Mouse (Mus musculus) cerebellum, adult 11 months (tissue): ENCODE measurements around the gene Zbtb17.

Source experiments
- DNase-seq: peaks from one replicate; pipeline ENCODE4 v3.0.0; 2022

The Zbtb17 gene

DNA sequence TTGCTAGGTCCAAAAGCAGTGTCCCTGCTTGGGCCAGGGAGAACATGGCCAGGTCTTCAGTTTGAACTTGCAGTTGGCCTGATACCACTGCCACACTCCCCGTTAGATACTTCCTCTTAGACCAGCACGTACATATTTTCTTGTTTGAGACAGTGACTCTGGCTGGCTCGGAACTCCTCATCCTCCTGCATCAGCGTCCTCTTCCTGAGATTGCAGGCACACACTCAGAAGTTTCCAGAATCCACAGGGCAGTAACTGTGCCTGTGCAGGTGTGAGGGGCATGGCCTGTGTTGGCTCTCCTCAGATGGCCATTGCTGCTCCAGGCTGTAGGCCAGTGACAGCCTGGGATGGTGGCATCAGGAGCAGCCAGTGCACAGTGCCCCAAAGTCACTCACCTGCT, 16.0 kb downstream of the Zbtb17 start:
- DNase-seq: no peak

DNA sequence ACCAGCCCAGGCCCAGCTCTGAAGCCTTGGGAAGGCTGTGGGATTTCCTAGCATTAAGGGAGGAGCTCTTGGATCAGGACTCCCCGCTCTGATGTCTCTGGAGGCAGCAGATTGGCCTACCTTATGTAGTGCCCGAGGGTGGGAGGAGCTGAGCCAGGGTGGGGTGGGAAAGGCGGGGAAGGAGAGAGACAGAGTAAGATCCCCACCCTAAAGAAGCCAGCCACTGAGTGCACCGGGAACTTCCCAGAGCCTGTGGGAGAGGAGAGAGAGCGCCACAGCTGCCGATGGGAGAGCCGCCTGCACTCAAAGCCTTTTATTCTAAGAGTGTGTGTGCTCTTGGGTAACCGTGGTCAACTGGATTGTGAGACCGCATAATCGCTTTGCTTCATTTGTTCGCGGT, 16.6 kb downstream of the Zbtb17 start:
- DNase-seq: no peak

DNA sequence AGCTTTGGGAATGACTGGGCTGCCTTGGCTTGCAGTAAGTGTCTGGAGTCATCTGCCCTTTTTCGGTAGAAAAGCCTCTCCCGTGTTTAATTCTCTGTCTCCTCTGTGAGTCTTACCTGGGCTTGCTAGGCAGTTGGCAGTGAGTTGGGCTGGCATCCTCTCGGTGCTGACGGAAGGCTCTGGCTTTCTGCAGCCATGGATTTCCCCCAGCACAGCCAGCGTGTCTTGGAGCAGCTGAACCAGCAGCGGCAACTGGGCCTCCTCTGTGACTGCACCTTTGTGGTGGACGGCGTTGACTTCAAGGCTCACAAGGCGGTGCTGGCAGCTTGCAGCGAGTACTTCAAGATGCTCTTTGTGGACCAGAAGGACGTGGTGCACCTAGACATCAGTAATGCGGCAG, 17.1 kb downstream of the Zbtb17 start:
- no peak for DNase-seq

DNA sequence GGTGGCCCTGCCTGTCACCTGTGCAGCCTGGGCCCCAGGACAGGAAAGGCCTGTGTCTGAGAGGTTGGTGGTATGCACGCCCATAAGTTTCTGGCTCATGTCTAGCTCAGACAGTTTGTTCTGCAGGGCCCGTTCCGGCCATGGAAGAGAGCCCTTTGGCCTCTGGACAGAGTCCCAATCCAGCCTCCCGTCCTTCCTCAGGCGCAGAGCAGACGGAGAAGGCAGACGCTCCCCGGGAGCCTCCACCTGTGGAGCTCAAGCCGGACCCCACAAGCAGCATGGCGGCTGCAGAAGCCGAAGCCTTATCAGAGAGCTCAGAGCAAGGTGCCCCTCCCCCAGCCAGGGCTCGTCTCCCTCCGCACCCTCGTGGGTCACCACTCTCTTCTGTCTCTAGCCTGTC, 19.0 kb downstream of the Zbtb17 start:
- DNase-seq: no peak

GRCm38 (mm10) chr4:141464722-141465121, 20.3 kb downstream of the Zbtb17 start:
- DNase-seq: no peak

DNA sequence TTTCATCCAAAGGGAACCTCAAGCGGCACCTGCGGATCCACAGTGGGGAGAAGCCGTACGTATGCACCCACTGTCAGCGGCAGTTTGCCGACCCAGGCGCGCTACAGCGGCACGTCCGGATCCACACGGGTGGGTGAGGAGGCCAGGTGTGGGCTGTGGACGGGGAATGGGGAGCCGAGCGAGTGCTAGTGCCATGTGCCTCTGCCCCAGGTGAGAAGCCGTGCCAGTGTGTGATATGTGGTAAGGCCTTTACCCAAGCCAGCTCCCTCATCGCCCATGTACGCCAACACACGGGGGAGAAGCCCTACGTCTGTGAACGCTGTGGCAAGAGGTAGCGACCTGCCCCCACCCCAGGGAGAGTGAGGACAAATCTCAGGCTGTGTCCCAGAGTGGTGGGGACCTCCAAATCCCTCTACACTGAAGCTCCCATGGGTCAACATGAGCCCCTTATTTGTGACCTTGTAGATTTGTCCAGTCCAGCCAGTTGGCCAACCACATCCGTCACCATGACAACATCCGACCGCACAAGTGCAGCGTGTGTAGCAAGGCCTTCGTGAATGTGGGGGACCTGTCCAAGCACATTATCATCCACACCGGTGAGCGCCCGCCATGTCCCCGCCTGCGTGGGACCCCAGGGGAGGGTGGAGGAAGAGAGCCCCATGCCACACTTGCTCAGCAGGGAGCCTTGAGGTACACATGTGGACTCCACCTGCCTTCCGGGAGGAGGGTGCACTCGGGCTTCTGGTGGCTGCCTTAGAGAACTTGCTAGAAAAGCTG, 21.2 kb downstream of the Zbtb17 start:
- no peak for DNase-seq

- DNase-seq: no peak
These were observed 21.9 kb downstream of the Zbtb17 start for GRCm38 (mm10) chr4:141466289-141466795.

DNA sequence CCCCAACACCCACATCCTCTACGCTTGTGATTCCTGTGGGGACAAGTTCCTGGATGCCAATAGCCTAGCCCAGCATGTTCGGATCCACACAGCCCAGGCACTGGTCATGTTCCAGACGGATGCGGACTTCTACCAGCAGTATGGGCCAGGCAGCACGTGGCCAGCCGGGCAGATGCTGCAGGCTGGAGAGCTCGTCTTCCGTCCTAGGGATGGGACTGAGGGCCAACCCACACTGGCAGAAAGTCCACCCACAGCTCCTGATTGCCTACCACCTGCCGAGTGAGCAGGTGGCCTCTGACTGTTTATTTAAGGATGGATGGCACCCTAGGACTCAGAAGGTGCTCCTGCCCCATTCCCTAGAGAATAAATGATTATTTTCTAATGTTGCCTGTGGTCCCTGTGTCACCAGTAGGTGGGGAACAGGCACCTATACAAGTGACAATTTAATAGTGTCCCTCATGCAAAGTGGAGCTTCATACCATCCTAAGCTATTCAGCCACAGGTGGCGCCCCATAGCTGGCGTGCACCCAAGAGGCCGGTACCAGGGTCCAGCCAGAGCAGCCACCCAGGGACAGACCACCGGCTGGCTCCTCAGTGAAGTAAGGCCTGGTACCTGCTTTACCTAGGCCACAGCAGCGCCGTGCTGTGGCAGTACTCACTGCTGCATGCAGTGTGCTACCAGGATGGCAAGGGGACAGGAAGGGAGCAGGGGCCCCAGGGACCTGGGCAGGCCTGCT, 22.6 kb downstream of the Zbtb17 start:
- DNase-seq: no peak

DNA sequence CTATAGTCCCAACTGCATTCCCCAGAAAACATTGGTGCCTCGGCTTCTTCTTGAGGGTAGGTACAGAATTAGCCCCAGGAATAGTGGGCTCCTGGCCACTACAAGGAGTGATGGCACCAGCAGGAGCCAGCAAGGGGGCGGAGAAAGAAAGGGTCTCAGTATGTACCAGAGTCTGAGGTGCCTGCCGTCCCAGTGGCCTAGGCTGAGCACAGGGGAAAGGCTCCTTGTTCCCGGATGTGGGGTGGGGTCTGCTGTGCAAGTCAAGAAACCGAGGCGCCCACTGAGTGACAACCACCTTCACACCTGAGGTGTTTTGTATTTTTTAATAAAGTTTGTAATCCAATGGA, 23.1 kb downstream of the Zbtb17 start:
- no peak for DNase-seq

DNA sequence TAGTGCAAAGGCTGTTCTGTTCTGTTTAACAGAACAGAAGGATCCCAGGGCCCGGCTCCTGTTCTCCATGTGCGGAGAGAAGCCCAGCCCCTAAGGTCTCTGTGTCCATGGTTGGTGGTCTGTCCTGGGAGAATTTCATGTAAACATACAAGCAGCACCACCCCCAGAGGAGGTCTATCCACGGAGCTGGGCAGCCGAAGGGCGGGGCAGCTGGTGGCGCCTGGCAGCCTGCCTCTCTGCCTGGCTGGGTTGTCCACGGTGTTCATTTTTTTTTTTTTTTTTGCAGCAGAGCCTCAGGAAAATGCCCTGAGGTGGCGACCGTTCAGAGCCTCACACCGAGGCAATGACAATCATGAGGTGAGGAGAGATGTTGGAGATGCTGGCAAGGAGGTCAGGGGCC, 24.1 kb downstream of the Zbtb17 start:
- DNase-seq: peak; percentile 65

- DNase-seq: no peak
These were observed 24.9 kb downstream of the Zbtb17 start for GRCm38 (mm10) chr4:141469343-141469742.

DNA sequence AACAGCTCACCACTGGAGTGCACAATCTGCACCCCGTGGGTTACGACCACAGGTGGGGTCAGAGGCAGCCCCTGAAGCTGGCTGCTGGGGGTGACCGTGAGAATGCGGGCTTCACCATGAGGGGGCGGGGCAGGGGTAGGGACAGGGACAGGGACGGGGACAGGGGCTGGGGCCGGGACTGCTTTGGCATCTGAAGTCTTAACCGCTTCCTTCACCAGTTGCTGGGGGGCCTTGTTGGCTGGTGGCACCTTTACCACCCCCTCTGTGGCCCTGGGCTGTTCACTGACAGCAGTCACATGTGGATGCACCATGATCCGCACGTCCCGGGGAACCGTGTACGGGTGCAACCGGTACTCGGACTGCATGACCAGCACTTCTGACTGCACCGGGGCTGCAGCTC, 27.0 kb downstream of the Zbtb17 start:
- no peak for DNase-seq

DNA sequence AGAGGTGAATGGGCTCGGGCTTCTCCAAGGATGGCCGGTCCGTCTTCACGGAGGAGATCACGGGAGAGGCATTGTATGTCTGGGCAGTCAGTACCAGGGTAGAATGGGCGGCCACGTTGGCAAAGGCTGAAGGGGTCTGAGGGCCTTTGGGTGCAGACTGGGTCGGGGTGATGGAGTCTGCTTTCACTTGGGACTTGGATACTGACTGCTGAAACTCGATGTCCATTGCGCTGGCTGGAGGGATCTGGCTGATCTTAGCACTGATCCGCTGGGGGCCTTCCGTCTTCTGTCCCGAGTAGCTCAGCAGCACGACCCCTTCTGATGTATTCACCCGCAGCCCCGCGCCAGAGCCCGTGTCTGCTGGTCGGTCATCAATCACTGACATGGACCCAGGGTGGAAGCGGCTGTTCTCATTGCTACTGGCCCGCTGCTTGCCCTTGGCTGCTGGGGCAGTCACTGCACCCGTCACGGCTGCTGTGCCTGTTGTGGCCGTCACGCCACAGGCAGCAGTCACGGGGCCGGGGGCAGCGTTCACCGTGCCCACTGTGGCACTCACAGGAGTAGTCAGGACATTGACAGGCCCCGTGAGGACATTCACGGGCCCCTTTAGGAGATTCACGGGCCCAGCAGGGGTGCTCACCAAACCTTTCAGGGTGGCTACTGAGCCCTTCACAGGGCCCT, 28.3 kb downstream of the Zbtb17 start:
- no peak for DNase-seq

- no peak for DNase-seq
These were observed 30.0 kb downstream of the Zbtb17 start for GRCm38 (mm10) chr4:141474431-141474830.

GRCm38 (mm10) chr4:141477681-141478102, 33.2 kb downstream of the Zbtb17 start:
- DNase-seq: peak; percentile 90

GRCm38 (mm10) chr4:141478225-141478624, 33.8 kb downstream of the Zbtb17 start:
- DNase-seq: peak; percentile 57

DNA sequence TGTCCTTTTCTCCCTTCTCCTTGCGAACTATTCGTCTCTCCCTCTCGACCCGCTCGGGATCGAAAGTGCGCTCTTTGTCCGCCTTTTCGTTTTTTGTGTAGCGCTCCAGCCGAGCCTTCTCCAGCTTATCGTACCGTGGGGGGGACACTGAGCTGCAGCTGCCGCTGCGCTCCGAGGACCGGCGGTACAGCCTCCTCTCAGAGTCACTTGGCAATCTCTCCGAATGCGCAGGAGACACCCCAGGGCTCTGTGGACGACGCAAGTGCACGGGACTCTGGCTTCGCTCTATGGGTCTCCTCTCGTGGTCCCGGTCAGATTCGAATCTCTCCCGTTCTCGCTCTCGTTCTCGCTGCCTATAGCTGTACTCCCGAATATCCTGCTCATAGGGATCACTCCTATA, 34.3 kb downstream of the Zbtb17 start:
- no peak for DNase-seq

DNA sequence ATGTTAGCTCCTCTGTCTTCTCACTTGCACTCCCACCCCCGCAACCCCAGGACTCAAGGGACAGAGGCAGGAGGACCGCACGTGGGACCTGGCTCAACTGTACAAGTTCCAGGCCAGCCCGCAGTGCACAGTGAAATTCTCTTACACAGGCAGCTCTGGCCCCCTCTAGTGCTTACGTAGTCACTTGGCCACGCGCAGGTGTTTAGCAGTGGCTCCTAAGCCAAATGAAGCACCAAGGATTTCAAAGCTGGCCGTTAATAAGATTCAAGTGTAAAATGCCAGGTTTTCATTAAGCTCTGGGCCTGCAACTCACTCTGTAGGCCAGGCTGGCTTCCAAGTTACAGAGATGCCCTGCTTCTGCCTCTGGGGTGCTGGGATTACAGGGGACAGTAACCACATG, 35.0 kb downstream of the Zbtb17 start:
- DNase-seq: no peak

DNA sequence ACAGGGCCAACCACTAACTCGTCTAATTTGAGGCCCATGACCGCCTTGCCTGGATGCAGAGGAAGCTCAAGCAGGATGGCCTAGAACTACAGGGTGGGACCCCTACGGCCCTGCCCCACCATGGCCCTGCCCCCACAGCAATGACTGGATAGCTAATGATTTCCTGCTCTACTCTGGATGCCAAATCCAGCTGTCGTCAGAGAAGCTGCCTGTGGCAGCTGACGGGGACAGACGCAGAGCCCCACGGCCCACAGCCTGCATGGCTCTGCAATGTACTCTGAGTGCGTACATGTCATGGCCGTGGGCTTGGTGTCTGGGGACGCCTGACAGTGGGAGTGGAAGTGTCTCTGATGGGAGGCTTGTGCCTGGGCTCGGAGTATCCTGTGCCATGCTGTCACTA, 39.6 kb downstream of the Zbtb17 start:
- no peak for DNase-seq

GRCm38 (mm10) chr4:141487581-141487980, 43.1 kb downstream of the Zbtb17 start:
- DNase-seq: no peak

DNA sequence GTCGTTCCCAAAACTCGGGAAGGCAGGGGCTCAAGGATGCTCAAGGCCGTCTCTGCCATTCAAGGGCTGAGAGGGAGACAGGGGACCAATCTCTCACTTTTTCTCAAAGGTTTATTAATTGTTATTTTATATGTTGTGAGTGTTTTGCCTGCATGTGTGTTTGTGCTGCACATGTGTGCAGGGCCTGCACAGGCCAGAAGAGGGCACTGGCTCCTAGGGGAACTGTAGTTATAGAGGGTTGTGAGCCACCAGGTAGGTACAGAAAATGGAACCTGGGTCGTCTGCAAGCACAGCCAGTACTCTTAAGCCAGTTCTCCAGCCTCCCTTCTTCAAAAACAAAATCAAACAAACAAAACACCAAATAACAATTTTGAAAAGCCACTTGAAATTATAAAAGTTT, 44.2 kb downstream of the Zbtb17 start:
- DNase-seq: no peak

DNA sequence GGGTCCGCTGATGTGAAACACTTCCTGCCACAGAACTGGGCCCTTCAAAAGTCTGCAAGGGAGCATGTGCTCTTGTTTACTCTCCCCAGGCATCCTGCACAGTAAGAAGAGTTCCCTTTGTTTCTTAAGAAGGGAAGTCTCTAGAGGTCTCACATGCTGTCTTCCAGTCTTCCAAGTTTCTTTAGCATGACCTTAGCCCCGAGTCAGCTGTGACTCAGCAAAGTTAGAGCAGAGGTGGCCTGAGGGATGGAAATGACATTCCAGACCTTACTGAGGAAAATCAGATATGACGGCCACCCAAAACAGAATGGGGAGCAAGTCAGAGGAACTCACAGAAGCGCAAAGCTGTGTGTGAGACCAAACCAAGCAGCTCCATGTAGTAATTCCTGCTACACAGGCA, 56.2 kb downstream of the Zbtb17 start:
- no peak for DNase-seq

DNA sequence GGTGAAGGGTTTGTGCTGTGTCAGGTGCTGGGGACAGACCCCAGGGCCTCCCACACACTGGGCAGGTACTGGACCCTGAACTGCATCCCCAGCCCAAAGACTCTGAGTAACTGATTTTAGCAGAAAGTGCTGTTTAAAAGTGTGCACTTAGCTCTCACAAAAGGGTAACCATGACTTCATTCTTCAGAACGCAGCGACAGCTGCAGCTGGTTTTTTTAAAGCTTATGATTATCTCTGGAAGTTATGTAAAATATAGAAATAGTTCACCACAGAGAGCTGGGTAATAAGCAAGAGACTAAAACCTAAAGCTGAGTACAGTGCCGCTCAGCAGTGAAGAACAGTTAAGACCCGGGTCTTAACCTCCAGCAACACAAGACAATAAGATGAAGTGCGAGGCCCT, 56.6 kb downstream of the Zbtb17 start:
- no peak for DNase-seq

DNA sequence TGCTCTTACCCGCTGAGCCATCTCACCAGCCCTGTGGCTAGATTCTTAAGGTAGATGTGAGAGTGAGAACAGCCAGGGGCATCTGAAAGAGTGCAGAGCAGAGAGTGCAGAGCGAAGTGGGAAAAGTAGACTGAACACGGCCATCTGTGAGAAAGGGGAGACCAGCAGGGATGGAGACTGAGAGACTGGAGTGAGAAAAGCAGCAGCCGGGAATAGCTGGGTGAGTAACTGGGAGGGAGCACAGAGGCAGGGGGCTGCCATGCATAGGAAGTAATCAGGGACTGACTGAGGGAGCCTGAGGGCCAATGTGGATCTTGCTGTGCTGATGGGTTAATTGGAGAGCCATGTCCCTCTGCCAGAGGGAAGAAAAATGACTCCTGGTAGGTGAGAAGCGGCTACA, 58.3 kb downstream of the Zbtb17 start:
- no peak for DNase-seq
